Mouse (Mus musculus) kidney, adult 2 months (tissue): Measurements from ENCODE around the gene Psme3. TPM values are rescaled to one million over a fixed set of nuclear protein-coding genes. Genes with fewer than 3 reads are reported as not detected.

Experiments
- DNase-seq: peaks from one replicate; pipeline ENCODE4 v3.0.0; 2021
- H3K27ac ChIP-seq: fragments of 200-500 bp; 2 replicates; pipeline ENCODE4 v1.5.1; 2012; ENCODE audit warnings: low read depth, low read length, control low read depth, inconsistent platforms; ENCODE audit not compliant: insufficient read depth
- H3K27me3 ChIP-seq: fragments of 200-500 bp; replicated peaks from 2 replicates; pipeline ENCODE4 v1.6.1; 2012; ENCODE audit warnings: mild to moderate bottlenecking, moderate library complexity, low read length, inconsistent platforms; ENCODE audit not compliant: control insufficient read depth, insufficient read depth
- H3K36me3 ChIP-seq: fragments of 200-500 bp; 2 replicates; pipeline ENCODE4 v1.6.1; 2012; ENCODE audit warnings: mild to moderate bottlenecking, moderate library complexity, low read length, inconsistent platforms; ENCODE audit not compliant: control insufficient read depth, insufficient read depth
- H3K4me1 ChIP-seq: fragments of 200-500 bp; 2 replicates; pipeline ENCODE4 v1.6.1; 2011; ENCODE audit warnings: low read length; ENCODE audit not compliant: control insufficient read depth, insufficient read depth
- H3K4me3 ChIP-seq: fragments of 200-500 bp; 2 replicates; pipeline ENCODE4 v1.5.1; 2011; ENCODE audit warnings: mild to moderate bottlenecking, low read depth, low read length, control low read depth; ENCODE audit not compliant: insufficient read depth
- CTCF ChIP-seq: fragments of 200-500 bp; conservative IDR thresholded peaks from 2 replicates; pipeline ENCODE4 v1.5.1; 2011; ENCODE audit warnings: low read depth, mild to moderate bottlenecking, control low read depth, low read length, moderate library complexity, mixed read lengths; ENCODE audit not compliant: insufficient read depth, insufficient read length
- POLR2A ChIP-seq: fragments of 200-500 bp; IDR thresholded peaks from one replicate; pipeline ENCODE4 v1.6.1; 2011; ENCODE audit warnings: low read depth, low read length, control low read depth
- WGBS: fragments of 180-500 bp; shearing (Covaris S2); methylation state at CpG from one replicate; pipeline ENCODE4 v1.1.7; 2018; 5-methylcytosine and 5-hydroxymethylcytosine counted together
- polyA plus RNA-seq: library from polyadenylated mRNA; depleted of rRNA; stranded (reverse); fragments of >200 nt; gene quantifications from 2 replicates; pipeline ENCODE4 v1.2.3, GENCODE M21; 2012

Gene Psme3
- polyA plus RNA-seq, 1 experiment, result 75.5 TPM

DNA sequence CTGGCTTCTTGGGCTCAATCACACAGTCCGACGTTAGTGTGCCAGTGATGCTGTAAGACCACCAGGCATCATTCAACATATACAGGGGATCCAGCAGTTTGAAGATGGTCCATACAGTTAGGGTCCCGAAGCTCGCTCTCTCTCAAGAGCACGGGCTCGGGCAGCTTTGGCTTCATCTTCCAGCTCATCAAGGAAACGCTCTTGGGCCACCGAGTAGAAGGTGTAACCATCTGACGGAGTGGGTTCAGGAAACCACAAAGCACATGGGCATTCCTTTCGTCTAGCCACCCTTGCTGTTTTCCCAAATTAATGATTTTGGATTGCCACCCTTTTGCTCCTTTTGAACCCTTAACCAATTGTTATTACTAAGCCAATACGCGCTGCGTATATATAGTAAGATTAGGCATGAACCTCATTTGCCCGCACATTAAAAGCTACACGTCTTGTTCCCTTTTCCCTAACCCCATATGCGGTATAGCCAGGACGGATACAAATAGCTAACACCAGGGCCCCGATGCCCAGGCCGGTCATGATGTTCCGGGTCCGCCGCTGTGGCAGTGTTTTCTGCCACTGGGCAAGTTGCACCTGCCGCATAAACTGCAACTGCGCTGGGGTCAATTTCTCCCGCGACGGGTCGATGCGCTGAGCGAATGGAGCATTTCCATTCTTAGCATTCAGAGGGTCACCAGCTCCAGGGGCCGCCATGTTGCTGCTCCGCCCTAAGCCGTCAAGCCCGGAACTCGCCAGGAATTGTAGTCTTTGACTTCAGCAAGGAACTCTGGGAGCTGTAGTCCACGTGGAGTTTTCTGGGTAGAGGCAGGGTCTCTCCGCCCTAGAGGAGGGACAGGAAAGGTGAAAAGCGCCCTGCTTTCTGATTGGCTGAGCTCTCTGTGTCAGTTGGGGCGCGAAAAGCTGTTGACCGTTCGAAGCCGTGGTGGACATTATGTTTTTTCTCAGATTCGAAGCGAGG is 37.5 kb upstream of the Psme3 start, which contains the start of the genes Cntd1 and Coa3:
TSS of gene Cntd1 (plus strand) at position 790 of the 970 bp plus-strand sequence.
TSS of gene Coa3 (minus strand) at position 892 of the 970 bp plus-strand sequence.
- H3K36me3 ChIP-seq, result no peaks in the 10 kb centered on the region; the same call in 1 of the 2 replicates
- no peaks in the 10 kb centered on the region for H3K27me3 ChIP-seq
- WGBS, result 5% methylated on average over 45 of the region's 45 CpGs
- peak within 1 kb of the TSS; percentile 89 for H3K27ac ChIP-seq
- peak; percentile 95 for DNase-seq
- TF ChIP-seq CTCF, result no peak
- TF ChIP-seq POLR2A, result peak; percentile 79
- peaks cover 27% of the 10 kb centered on the region for H3K4me1 ChIP-seq
- peak within 1 kb of the TSS; percentile 77 for H3K4me3 ChIP-seq

DNA sequence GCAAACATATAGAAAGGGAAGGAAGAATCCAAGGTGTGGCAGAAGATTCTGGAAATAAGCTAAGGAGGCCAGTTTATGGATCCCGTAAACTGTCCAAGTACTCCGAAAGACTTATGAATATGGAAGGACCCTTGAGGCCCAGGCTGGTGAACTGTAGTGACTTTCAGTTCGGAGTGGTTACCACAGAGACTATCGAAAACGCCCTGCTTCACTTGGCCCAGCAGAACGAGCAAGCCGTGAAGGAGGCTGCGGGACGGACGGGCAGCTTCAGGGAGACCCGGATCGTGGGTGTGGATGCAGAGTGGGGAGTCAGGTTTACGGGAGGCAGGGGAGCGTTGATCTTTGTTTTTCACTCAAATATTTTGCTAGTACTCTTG is 36.8 kb upstream of the Psme3 start:
- WGBS, result 43% methylated on average over 14 of the region's 14 CpGs
- peaks cover 33% of the 10 kb centered on the region for H3K4me1 ChIP-seq

DNA sequence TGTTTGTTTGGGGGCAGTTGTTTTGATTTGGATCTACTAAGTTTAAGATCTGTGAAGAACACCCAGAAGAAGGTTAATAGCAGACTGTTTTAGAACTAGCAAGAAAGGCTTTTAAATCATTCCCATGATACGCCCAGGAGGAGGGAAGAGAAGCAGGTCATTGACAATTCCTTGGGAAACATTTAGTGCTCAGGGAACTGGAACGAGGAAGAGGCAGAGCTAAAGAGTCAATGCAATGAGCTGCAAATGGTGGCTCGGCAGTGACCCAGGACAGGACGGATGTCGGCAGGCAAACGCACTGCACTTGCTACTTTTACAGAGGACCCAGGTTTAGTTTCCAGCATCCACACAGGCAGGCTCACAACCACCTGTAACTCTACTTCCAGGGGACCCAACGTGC is 35.2 kb upstream of the Psme3 start:
- TF ChIP-seq CTCF (no peak), POLR2A (no peak)
- peak overlapping the region; percentile 39 for H3K27ac ChIP-seq
- no peak overlapping the region for H3K4me3 ChIP-seq
- H3K4me1 ChIP-seq, result peaks cover 41% of the 10 kb centered on the region
- peak; percentile 70 for DNase-seq
- H3K36me3 ChIP-seq, result no peaks in the 10 kb centered on the region; the same call in 1 of the 2 replicates
- no peaks in the 10 kb centered on the region for H3K27me3 ChIP-seq
- WGBS, result 14% methylated on average over 7 of the region's 7 CpGs

More for the DNA sequence above, 36.8 kb upstream of the Psme3 start:
- no peak for DNase-seq
- H3K4me3 ChIP-seq, result no peak overlapping the region
- peak overlapping the region; percentile 36; the same call in 1 of the 2 replicates for H3K27ac ChIP-seq
- TF ChIP-seq POLR2A, result no peak
- TF ChIP-seq CTCF, result no peak
- H3K27me3 ChIP-seq, result no peaks in the 10 kb centered on the region
- H3K36me3 ChIP-seq, result no peaks in the 10 kb centered on the region; the same call in 1 of the 2 replicates

DNA sequence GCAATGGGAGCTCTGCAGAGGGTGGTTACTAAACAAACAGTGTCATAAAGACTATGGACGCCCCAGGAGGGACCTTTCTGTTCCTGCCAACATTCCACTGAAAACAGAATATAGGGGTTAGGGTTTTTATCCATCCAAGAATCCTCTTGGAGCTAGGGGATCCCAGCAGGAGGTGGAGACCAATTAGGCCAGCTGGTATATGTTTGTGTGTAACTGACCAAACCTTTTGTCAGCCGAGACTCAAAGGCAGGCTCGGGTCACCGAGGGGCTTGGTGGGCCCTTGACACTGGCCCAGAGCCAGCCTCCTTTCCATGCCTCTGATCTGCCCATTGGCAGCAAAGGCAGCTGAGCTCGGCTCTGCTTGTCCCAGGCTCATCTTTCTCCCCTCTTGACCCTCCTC is 33.1 kb upstream of the Psme3 start:
- WGBS, result 34% methylated on average over 5 of the region's 5 CpGs
- Histone ChIP-seq H3K36me3 (peaks cover 4% of the 10 kb centered on the region), H3K27me3 (no peaks in the 10 kb centered on the region), H3K27ac (peak overlapping the region; percentile 91), H3K4me1 (peaks cover 26% of the 10 kb centered on the region), H3K4me3 (no peak overlapping the region)
- no peak for TF ChIP-seq POLR2A
- no peak for TF ChIP-seq CTCF
- DNase-seq, result no peak

DNA sequence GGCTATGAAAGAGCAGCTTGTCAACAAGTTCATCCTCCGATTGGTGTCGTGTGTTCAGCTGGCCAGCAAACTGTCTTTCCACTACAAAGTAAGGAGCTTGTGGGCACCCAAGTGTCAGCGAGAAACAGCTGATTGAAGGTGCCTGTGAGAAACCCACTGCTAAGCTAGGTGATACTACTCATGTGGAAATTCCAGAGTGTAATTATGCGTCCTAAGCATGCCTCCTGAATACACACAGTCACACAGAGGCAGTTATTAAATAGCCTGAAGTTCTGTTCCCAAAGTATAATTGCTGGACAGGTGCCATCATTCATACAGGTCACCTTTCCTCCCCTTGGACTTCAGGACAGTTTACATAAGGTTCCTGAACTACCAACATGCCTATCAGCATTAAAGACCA is 32.2 kb upstream of the Psme3 start:
- Histone ChIP-seq H3K4me3 (no peak overlapping the region), H3K27me3 (no peaks in the 10 kb centered on the region), H3K4me1 (peaks cover 26% of the 10 kb centered on the region), H3K36me3 (peaks cover 4% of the 10 kb centered on the region), H3K27ac (peak overlapping the region; percentile 91)
- DNase-seq, result peak; percentile 85
- TF ChIP-seq POLR2A, result no peak
- TF ChIP-seq CTCF, result no peak
- WGBS, result 38% methylated on average over 4 of the region's 4 CpGs

DNA sequence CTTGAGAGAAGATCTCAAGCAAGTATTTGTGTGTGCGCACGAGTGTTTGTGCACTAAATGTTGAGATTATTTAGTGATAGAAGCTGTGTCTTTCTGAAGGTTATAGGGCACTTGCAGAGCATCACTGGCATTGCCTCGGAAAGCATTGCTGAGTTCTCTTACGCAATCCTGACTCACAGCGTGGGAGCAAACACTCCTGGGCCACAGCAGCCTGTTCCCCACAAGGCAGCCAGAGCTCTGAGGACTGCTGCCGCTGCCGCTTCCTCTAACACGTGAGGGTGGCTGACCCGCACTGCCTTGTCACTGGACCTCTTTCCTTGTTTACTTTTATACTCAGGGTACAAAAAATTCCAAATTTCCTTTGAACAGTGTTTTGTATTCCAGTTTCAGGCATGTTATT is 28.7 kb upstream of the Psme3 start:
- no peak for DNase-seq
- H3K27me3 ChIP-seq, result no peaks in the 10 kb centered on the region
- H3K4me3 ChIP-seq, result no peak overlapping the region
- WGBS, result 67% methylated on average over 9 of the region's 9 CpGs
- H3K36me3 ChIP-seq, result peaks cover 5% of the 10 kb centered on the region
- TF ChIP-seq CTCF (no peak), POLR2A (no peak)
- peaks cover 21% of the 10 kb centered on the region for H3K4me1 ChIP-seq
- H3K27ac ChIP-seq, result peak overlapping the region; percentile 66

DNA sequence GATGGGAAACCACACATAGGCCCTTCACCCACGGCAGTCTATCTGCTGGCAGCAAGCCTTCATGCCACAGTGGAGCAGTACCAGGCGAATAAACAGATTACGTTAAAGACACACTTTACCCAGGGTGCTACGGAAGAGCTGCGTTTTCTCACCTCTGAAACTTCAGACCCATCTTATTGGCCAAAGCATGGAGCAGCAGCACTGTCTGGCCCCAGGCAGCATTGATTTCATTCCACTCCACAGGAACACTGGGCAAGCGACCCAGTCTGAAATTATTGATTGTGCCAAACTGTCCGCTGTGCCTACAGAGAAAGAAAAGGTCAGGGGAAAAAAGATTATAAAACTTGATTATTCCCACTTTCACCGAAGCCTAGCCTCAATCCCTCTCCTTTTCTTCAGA is 24.8 kb upstream of the Psme3 start:
- Histone ChIP-seq H3K4me3 (no peak overlapping the region), H3K4me1 (no peaks in the 10 kb centered on the region), H3K27me3 (no peaks in the 10 kb centered on the region), H3K27ac (no peak overlapping the region), H3K36me3 (peaks cover 9% of the 10 kb centered on the region)
- 89% methylated on average over 8 of the region's 8 CpGs for WGBS
- no peak for TF ChIP-seq CTCF
- TF ChIP-seq POLR2A, result no peak
- no peak for DNase-seq
